Mouse (Mus musculus): ENCODE measurements around the gene Odf2l.

GRCm38 (mm10) chr3:145146871-145147270 lies 28.5 kb downstream of the Odf2l start:
- TF ChIP-seq CTCF (IDR thresholded peaks at IDR 0.05; ENCODE audit: borderline replicate concordance, control insufficient read depth, extremely low read depth, insufficient read depth, low read length, poor library complexity) (no peak), POLR2A (IDR thresholded peaks at IDR 0.05; ENCODE audit: control insufficient read depth, extremely low read depth, insufficient read depth, low read length, poor library complexity) (no peak)

All from thymus, adult 2 months (tissue).